Comparison of ENCODE assay signal across 27 mouse cellular contexts in the genomic region with DNA sequence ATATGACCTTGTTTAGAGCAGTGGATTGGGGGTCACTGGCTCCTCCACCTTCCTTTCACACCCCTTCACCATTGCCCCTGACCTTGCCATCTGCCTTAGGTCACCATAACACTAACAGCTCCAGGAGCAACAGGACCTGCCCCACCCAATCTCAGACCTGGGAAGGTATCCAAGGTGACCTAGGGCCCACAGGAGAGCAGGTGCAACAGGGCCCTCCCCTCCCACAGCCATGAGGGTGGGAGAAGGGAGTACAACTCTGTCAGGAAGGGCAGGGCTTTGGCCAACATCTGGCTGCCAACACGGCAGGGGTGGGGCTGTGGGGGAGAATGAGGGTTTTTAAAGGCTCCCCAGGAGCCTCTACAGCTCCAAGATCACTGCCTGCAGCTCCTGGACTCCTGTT. TPM values are rescaled to one million over a fixed set of nuclear protein-coding genes. Genes with fewer than 3 reads are reported as not detected.
A peak's percentile ranks its signal among the peaks of the same experiment; 100 is the strongest.
DNase-seq lines count a peak whose midpoint lies in the region; ATAC-seq and TF ChIP-seq lines count a peak whose summit lies in the region.
"Had no signal": no experiment of that assay in that cellular context is flagged by ENCODE, and none has a peak within 500 bp of the region (broad histone marks: within the 10 kb centered on the region; RNA-seq: fewer than 3 reads in every experiment).

Klk1 (plus strand) TSS at position 285 of the 400 bp plus-strand sequence.

- ATAC-seq in intestine, postnatal 0 days, result peak; percentile 63

- peak; percentile 78; the same call in 1 of the 2 replicates for TF ChIP-seq EP300 in ES-Bruce4 (IDR thresholded peaks at IDR 0.05; ENCODE audit: insufficient read depth, low read depth, low read length)

- DNase-seq in kidney, adult 11 months, result peak; percentile 78
- DNase-seq in kidney, postnatal 4 days, result no peak
- DNase-seq in kidney, postnatal 25 days, result peak; percentile 32 to 85
- no peak for DNase-seq in gastrocnemius, adult 18-20 months (ENCODE audit: low spot score)
- DNase-seq in heart, postnatal 4 days, result no peak
- no peak for DNase-seq in cerebellum, adult 9-10 months
- DNase-seq: cerebellum, adult 8-10 months; gastrocnemius, postnatal 25 days; right cerebral cortex, adult 18-20 months; thymus, postnatal 4 days had no signal

- H3K4me2 ChIP-seq in intestine, postnatal 0 days (replicated peaks; ENCODE audit: low read depth), result no peak within 1 kb of the TSS
- H3K4me2 ChIP-seq: forebrain, embryonic 12.5 days; limb, embryonic 15.5 days; liver, embryonic 15.5 days; midbrain, embryonic 12.5 days; neural tube, embryonic 12.5 days had no signal

- no peak for TF ChIP-seq POLR2A in ES-Bruce4 (IDR thresholded peaks at IDR 0.05; ENCODE audit: insufficient read depth, low read length)

- H3K9me3 ChIP-seq in ES-Bruce4 (replicated peaks; ENCODE audit: control insufficient read depth, insufficient read depth, low read length, poor library complexity, severe bottlenecking), result no peaks in the 10 kb centered on the region
- H3K9me3 ChIP-seq in intestine, postnatal 0 days (ENCODE audit: control insufficient read depth), result no peaks in the 10 kb centered on the region
- H3K9me3 ChIP-seq: forebrain, embryonic 12.5 days; G1E; hindbrain, embryonic 10.5 days; limb, embryonic 15.5 days; liver, embryonic 15.5 days; midbrain, embryonic 12.5 days; neural tube, embryonic 12.5 days had no signal

- H3K9ac ChIP-seq in ES-Bruce4 (ENCODE audit: low read depth, poor library complexity, severe bottlenecking), result no peak within 1 kb of the TSS
- H3K9ac ChIP-seq in intestine, postnatal 0 days (ENCODE audit: low read depth, low read length), result no peak within 1 kb of the TSS
- H3K9ac ChIP-seq: forebrain, embryonic 12.5 days; limb, embryonic 15.5 days; liver, embryonic 15.5 days; midbrain, embryonic 12.5 days; neural tube, embryonic 12.5 days had no signal

- 0% methylated on average over 1 of the region's 1 CpGs for WGBS in intestine, postnatal 0 days

- no peak within 1 kb of the TSS for H3K27ac ChIP-seq in ES-Bruce4 (ENCODE audit: insufficient read depth, low read length)
- no peak within 1 kb of the TSS for H3K27ac ChIP-seq in intestine, postnatal 0 days (ENCODE audit: low read depth, low read length)
- H3K27ac ChIP-seq: forebrain, embryonic 12.5 days; hindbrain, embryonic 10.5 days; limb, embryonic 15.5 days; liver, embryonic 15.5 days; midbrain, embryonic 12.5 days; neural tube, embryonic 12.5 days had no signal

- TF ChIP-seq CTCF in ES-Bruce4 (IDR thresholded peaks at IDR 0.05; ENCODE audit: low read depth, low read length), result no peak
- TF ChIP-seq CTCF in intestine, postnatal 0 days (IDR thresholded peaks at IDR 0.05; ENCODE audit: low read depth), result no peak

- H3K4me3 ChIP-seq in ES-Bruce4 (ENCODE audit: low read depth, low read length), result no peak within 1 kb of the TSS
- H3K4me3 ChIP-seq in intestine, postnatal 0 days (ENCODE audit: low read depth, low read length), result no peak within 1 kb of the TSS
- H3K4me3 ChIP-seq: forebrain, embryonic 12.5 days; hindbrain, embryonic 10.5 days; limb, embryonic 15.5 days; liver, embryonic 15.5 days; midbrain, embryonic 12.5 days; neural tube, embryonic 12.5 days had no signal

- no peaks in the 10 kb centered on the region for H3K4me1 ChIP-seq in ES-Bruce4 (ENCODE audit: control insufficient read depth, insufficient read depth, low read length)
- H3K4me1 ChIP-seq in intestine, postnatal 0 days (replicated peaks; ENCODE audit: control insufficient read depth, insufficient read depth, low read length), result no peaks in the 10 kb centered on the region
- H3K4me1 ChIP-seq: forebrain, embryonic 12.5 days; hindbrain, embryonic 10.5 days; limb, embryonic 15.5 days; liver, embryonic 15.5 days; midbrain, embryonic 12.5 days; neural tube, embryonic 12.5 days had no signal

- H3K27me3 ChIP-seq in ES-Bruce4 (ENCODE audit: control insufficient read depth, insufficient read depth, low read length, poor library complexity, severe bottlenecking), result no peaks in the 10 kb centered on the region
- no peaks in the 10 kb centered on the region for H3K27me3 ChIP-seq in intestine, postnatal 0 days (replicated peaks; ENCODE audit: control insufficient read depth, insufficient read depth, low read length)
- H3K27me3 ChIP-seq: limb, embryonic 15.5 days; liver, embryonic 15.5 days; neural tube, embryonic 12.5 days had no signal

- H3K36me3 ChIP-seq in ES-Bruce4 (ENCODE audit: control insufficient read depth, insufficient read depth, low read length, poor library complexity, severe bottlenecking), result no peaks in the 10 kb centered on the region
- H3K36me3 ChIP-seq in intestine, postnatal 0 days (ENCODE audit: control insufficient read depth, insufficient read depth), result no peaks in the 10 kb centered on the region
- H3K36me3 ChIP-seq: forebrain, embryonic 12.5 days; G1E; hindbrain, embryonic 10.5 days; limb, embryonic 15.5 days; liver, embryonic 15.5 days; midbrain, embryonic 12.5 days; neural tube, embryonic 12.5 days had no signal

RNA-seq across cellular contexts. Expression of gene Klk1, which starts in this region (rescaled TPM):
- 1.3 and 1.8 TPM in 2 replicates for polyA plus RNA-seq in ES-Bruce4 (2011; ENCODE audit: insufficient read depth, insufficient read length, low read depth, missing spikeins)
- polyA plus RNA-seq in intestine, postnatal 0 days (2015; fragmentation: Nextera tagmentation; extraction: Ambion mirVana), result 23.0 and 35.6 TPM in 2 replicates
- under 1 TPM in 1 of 2 experiments, not detected in 1; 0.71 TPM for total RNA-seq in gastrocnemius, adult 18-20 months (2021)
- not detected for total RNA-seq in heart, postnatal 4 days (2021)
- total RNA-seq: G1E; gastrocnemius, postnatal 25 days; left cerebral cortex, adult 18-20 months; left cerebral cortex, postnatal 36 days; megakaryocyte progenitor cell, adult 5-6 weeks; monocyte, adult 5-6 weeks had no signal
- polyA plus RNA-seq: cortical plate, adult 2 months; embryonic facial prominence, embryonic 11.5 days; forebrain, embryonic 12.5 days; frontal cortex, adult 2 months; G1E; hindbrain, embryonic 10.5 days; liver, embryonic 15.5 days; lung, embryonic 16.5 days; midbrain, embryonic 12.5 days; neural tube, embryonic 12.5 days had no signal

Comparison
In these comparisons a context has a peak if more than half of its experiments do, and no peak if none do; other contexts are left out.
1. DNase-seq: peak in kidney, adult 11 months (single experiment) and kidney, postnatal 25 days (2 of 2); none in kidney, postnatal 4 days (0 of 2), gastrocnemius, adult 18-20 months (single experiment), heart, postnatal 4 days (single experiment) and cerebellum, adult 9-10 months (single experiment).